Mouse (Mus musculus) heart, embryonic 13.5 days (tissue): ENCODE results near the gene Fbxl18. TPM values are rescaled to one million over a fixed set of nuclear protein-coding genes. Genes with fewer than 3 reads are reported as not detected.
"Not testable (repeated sequence)": the region's sequence is repeated elsewhere in the genome, so short reads cannot be mapped to it uniquely, and the experiment has no call there.

ENCODE experiments used
- ATAC-seq: fragments of 200-750 bp; cut with Nextera tagmentation; 2 replicates; pipeline ENCODE4 v1.8.0; 2017; ENCODE audit warnings: moderate TSS enrichment; ENCODE audit not compliant: insufficient number of reproducible peaks, low FRiP score, low TSS enrichment; ENCODE audit errors: extremely low read depth
- H3K27ac ChIP-seq: fragments of 300-500 bp; sonication (generic); replicated peaks from 2 replicates; pipeline ENCODE4 v1.5.1; 2015; ENCODE audit warnings: moderate library complexity, mild to moderate bottlenecking, inconsistent platforms
- H3K27me3 ChIP-seq: fragments of 300-500 bp; sonication (generic); replicated peaks from 2 replicates; pipeline ENCODE4 v1.6.1; 2015; ENCODE audit warnings: mild to moderate bottlenecking, inconsistent platforms
- H3K36me3 ChIP-seq: fragments of 300-500 bp; sonication (generic); 2 replicates; pipeline ENCODE4 v1.6.1; 2015; ENCODE audit warnings: mild to moderate bottlenecking, inconsistent platforms
- H3K4me1 ChIP-seq: fragments of 300-500 bp; sonication (generic); 2 replicates; pipeline ENCODE4 v1.6.1; 2015; ENCODE audit warnings: inconsistent platforms
- H3K4me2 ChIP-seq: fragments of 300-500 bp; sonication (generic); 2 replicates; pipeline ENCODE4 v1.6.1; 2015; ENCODE audit warnings: inconsistent platforms, mild to moderate bottlenecking, moderate library complexity
- H3K4me3 ChIP-seq: fragments of 300-500 bp; sonication (generic); 2 replicates; pipeline ENCODE4 v1.5.1; 2015; ENCODE audit warnings: moderate library complexity, mild to moderate bottlenecking, inconsistent platforms
- H3K9ac ChIP-seq: fragments of 300-500 bp; sonication (generic); 2 replicates; pipeline ENCODE4 v1.6.1; 2015; ENCODE audit warnings: inconsistent platforms, mild to moderate bottlenecking, moderate library complexity
- H3K9me3 ChIP-seq: fragments of 300-500 bp; sonication (generic); 2 replicates; pipeline ENCODE4 v1.6.1; 2016; ENCODE audit warnings: inconsistent platforms
- WGBS: fragments of 180-500 bp; shearing (Covaris S2); methylation state at CpG from one replicate; pipeline ENCODE4 v1.1.7; 2015; ENCODE audit warnings: mixed read lengths; 5-methylcytosine and 5-hydroxymethylcytosine counted together
- polyA plus RNA-seq: library from polyadenylated mRNA; unstranded; fragments of >200 nt; fragmentation: Nextera tagmentation; extraction: Ambion mirVana; gene quantifications from 2 replicates; pipeline ENCODE4 v1.2.1, GENCODE M21; 2015

The Fbxl18 gene
- polyA plus RNA-seq, 1 experiment from 2014 or later = 8.7 TPM

- Histone ChIP-seq H3K9ac (no peak overlapping the region), H3K4me1 (peaks cover 23% of the 10 kb centered on the region), H3K9me3 (no peaks in the 10 kb centered on the region), H3K36me3 (peaks cover 40% of the 10 kb centered on the region), H3K4me3 (no peak overlapping the region), H3K27ac (no peak overlapping the region; the same call in 1 of the 2 replicates), H3K27me3 (no peaks in the 10 kb centered on the region), H3K4me2 (no peak overlapping the region)
- no peak for ATAC-seq
- WGBS = 86% methylated on average over 5 of the region's 5 CpGs
Observed at GRCm38 (mm10) chr5:142896713-142897112, 1.5 kb upstream of the Fbxl18 start.

GRCm38 (mm10) chr5:142896192-142896591 is 971 bp upstream of the Fbxl18 start:
- Histone ChIP-seq H3K36me3 (peaks cover 35% of the 10 kb centered on the region), H3K27me3 (no peaks in the 10 kb centered on the region), H3K4me2 (peak overlapping the region; percentile 98), H3K9ac (no peak overlapping the region), H3K4me1 (peaks cover 23% of the 10 kb centered on the region), H3K9me3 (no peaks in the 10 kb centered on the region), H3K27ac (peak overlapping the region; percentile 25; the same call in 1 of the 2 replicates), H3K4me3 (peak overlapping the region; percentile 84)
- no peak for ATAC-seq
- 72% methylated on average over 10 of the region's 10 CpGs for WGBS

- WGBS = 67% methylated on average over 6 of the region's 6 CpGs
- Histone ChIP-seq H3K4me1 (peaks cover 28% of the 10 kb centered on the region), H3K4me2 (no peak overlapping the region), H3K27ac (no peak overlapping the region), H3K4me3 (no peak overlapping the region), H3K36me3 (peaks cover 19% of the 10 kb centered on the region), H3K9ac (no peak overlapping the region), H3K27me3 (no peaks in the 10 kb centered on the region), H3K9me3 (no peaks in the 10 kb centered on the region)
- no peak for ATAC-seq
Observed at GRCm38 (mm10) chr5:142891396-142891795, 3.8 kb downstream of the Fbxl18 start.

- not testable (repeated sequence) for H3K9me3 ChIP-seq, H3K4me2 ChIP-seq, H3K9ac ChIP-seq, H3K27me3 ChIP-seq, H3K4me3 ChIP-seq, ATAC-seq, H3K27ac ChIP-seq, H3K4me1 ChIP-seq
- 83% methylated on average over 3 of the region's 3 CpGs for WGBS
- H3K36me3 ChIP-seq = peaks cover 48% of the 10 kb centered on the region
Observed at GRCm38 (mm10) chr5:142887533-142887932, 7.7 kb downstream of the Fbxl18 start.

DNA sequence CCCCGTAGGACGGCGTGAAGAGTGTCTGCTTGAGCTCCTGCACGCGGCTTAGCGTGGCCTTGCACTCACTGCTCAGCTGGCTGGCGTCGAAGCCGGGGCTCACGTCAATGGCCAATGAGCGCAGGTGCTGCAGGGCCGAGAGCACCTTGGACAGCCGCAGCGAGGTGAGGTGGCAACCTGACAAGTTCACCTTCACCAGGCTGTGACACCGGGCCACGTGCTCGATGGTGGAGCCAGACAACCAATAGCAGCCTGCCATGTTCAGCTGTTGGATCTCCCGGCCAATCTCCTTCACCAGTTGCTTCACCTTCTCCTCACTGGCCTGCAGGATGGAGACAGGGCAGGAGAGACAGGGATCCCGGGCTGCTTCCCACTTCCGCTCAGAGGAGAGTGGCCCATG is 8.5 kb downstream of the Fbxl18 start:
- Histone ChIP-seq H3K27ac (peak overlapping the region; percentile 32; the same call in 1 of the 2 replicates), H3K9ac (peak overlapping the region; percentile 52)

GRCm38 (mm10) chr5:142886181-142886580 is 9.0 kb downstream of the Fbxl18 start:
- no peak overlapping the region for H3K9ac ChIP-seq
- WGBS = 93% methylated on average over 19 of the region's 19 CpGs
- no peak overlapping the region for H3K4me3 ChIP-seq
- no peak overlapping the region for H3K27ac ChIP-seq
- no peaks in the 10 kb centered on the region for H3K9me3 ChIP-seq
- H3K36me3 ChIP-seq = peaks cover 52% of the 10 kb centered on the region
- no peaks in the 10 kb centered on the region for H3K27me3 ChIP-seq
- no peak overlapping the region for H3K4me2 ChIP-seq
- peaks cover 16% of the 10 kb centered on the region for H3K4me1 ChIP-seq
- ATAC-seq = no peak

More for the DNA sequence above, 8.5 kb downstream of the Fbxl18 start:
- Histone ChIP-seq H3K4me1 (peaks cover 10% of the 10 kb centered on the region), H3K4me2 (no peak overlapping the region), H3K4me3 (no peak overlapping the region), H3K36me3 (peaks cover 51% of the 10 kb centered on the region), H3K9me3 (no peaks in the 10 kb centered on the region), H3K27me3 (no peaks in the 10 kb centered on the region)
- 85% methylated on average over 20 of the region's 20 CpGs for WGBS
- ATAC-seq = no peak

GRCm38 (mm10) chr5:142882471-142882870 is 12.8 kb downstream of the Fbxl18 start:
- no peak for ATAC-seq
- WGBS = 89% methylated on average over 11 of the region's 11 CpGs

GRCm38 (mm10) chr5:142881936-142882335 is 13.3 kb downstream of the Fbxl18 start:
- peak overlapping the region; percentile 52; the same call in 1 of the 2 replicates for H3K9ac ChIP-seq

More at GRCm38 (mm10) chr5:142882471-142882870, 12.8 kb downstream of the Fbxl18 start:
- no peaks in the 10 kb centered on the region for H3K27me3 ChIP-seq
- peaks cover 52% of the 10 kb centered on the region for H3K36me3 ChIP-seq
- H3K27ac ChIP-seq = no peak overlapping the region
- H3K4me1 ChIP-seq = peaks cover 34% of the 10 kb centered on the region
- no peaks in the 10 kb centered on the region for H3K9me3 ChIP-seq
- H3K4me2 ChIP-seq = no peak overlapping the region
- H3K4me3 ChIP-seq = no peak overlapping the region
- H3K9ac ChIP-seq = no peak overlapping the region

GRCm38 (mm10) chr5:142880806-142881516 is 14.3 kb downstream of the Fbxl18 start:
- Histone ChIP-seq H3K36me3 (peaks cover 50% of the 10 kb centered on the region), H3K9ac (peak overlapping the region; percentile 52), H3K9me3 (no peaks in the 10 kb centered on the region), H3K27me3 (no peaks in the 10 kb centered on the region), H3K27ac (peak overlapping the region; percentile 70), H3K4me2 (no peak overlapping the region), H3K4me3 (no peak overlapping the region), H3K4me1 (peaks cover 33% of the 10 kb centered on the region)
- ATAC-seq = no peak
- WGBS = 46% methylated on average over 13 of the region's 13 CpGs

More at GRCm38 (mm10) chr5:142881936-142882335, 13.3 kb downstream of the Fbxl18 start:
- no peak overlapping the region for H3K4me3 ChIP-seq
- H3K36me3 ChIP-seq = peaks cover 50% of the 10 kb centered on the region
- ATAC-seq = no peak
- 62% methylated on average over 8 of the region's 8 CpGs for WGBS
- no peaks in the 10 kb centered on the region for H3K9me3 ChIP-seq
- no peak overlapping the region for H3K4me2 ChIP-seq
- H3K27me3 ChIP-seq = no peaks in the 10 kb centered on the region
- peak overlapping the region; percentile 70 for H3K27ac ChIP-seq
- H3K4me1 ChIP-seq = peaks cover 35% of the 10 kb centered on the region

GRCm38 (mm10) chr5:142880246-142880645 is 15.0 kb downstream of the Fbxl18 start:
- no peak overlapping the region for H3K4me2 ChIP-seq
- no peaks in the 10 kb centered on the region for H3K27me3 ChIP-seq
- H3K9ac ChIP-seq = peak overlapping the region; percentile 52; the same call in 1 of the 2 replicates
- 75% methylated on average over 6 of the region's 6 CpGs for WGBS
- H3K27ac ChIP-seq = peak overlapping the region; percentile 70; the same call in 1 of the 2 replicates
- ATAC-seq = no peak
- H3K36me3 ChIP-seq = peaks cover 50% of the 10 kb centered on the region
- H3K4me3 ChIP-seq = no peak overlapping the region
- H3K4me1 ChIP-seq = peaks cover 33% of the 10 kb centered on the region
- H3K9me3 ChIP-seq = no peaks in the 10 kb centered on the region

DNA sequence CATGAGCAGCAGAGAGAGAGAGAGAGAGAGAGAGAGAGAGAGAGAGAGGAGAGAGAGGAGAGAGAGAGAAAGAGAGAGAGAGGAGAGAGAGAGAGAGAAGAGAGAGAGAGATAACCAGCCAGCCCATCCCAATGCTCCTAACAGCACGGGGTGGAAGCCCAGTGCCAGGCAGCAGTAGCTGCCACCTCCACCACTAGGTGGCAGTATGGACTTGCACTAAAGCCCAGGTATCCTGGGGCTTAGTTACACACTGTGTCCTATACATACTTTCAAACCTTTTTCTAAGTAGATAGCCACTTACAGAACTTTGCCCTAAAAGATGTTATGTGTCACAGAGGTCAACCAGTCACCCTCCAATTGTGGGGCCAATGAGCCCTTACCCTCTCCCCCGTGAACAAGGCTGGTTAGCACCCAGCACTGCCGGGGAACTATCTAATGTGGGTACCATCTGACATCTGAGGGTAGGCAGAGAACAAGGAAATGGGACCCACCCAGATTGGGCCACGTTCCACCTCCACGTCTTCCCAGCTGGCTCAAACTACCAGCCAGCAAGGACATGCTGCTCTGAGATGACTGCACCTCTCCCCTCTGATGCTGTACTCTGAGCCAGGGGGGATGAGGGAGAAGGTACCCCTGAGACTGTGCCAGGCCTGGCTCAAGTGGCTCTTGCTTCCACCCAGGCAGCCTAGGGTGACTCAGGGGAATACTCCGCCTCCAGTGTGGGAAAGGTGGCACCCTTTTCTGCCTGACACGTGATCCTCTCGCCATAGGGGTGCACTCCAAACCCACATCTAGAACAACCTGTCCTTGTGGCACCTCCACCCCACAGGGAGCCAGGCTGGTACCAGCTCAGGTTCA is 15.7 kb downstream of the Fbxl18 start:
- ATAC-seq = no peak
- 56% methylated on average over 8 of the region's 8 CpGs for WGBS

More for the DNA sequence above, 15.7 kb downstream of the Fbxl18 start:
- Histone ChIP-seq H3K4me2 (no peak overlapping the region), H3K4me3 (no peak overlapping the region), H3K9me3 (no peaks in the 10 kb centered on the region), H3K36me3 (peaks cover 49% of the 10 kb centered on the region), H3K9ac (no peak overlapping the region), H3K27me3 (no peaks in the 10 kb centered on the region), H3K27ac (no peak overlapping the region), H3K4me1 (peaks cover 33% of the 10 kb centered on the region)
